Mouse (Mus musculus) testis, adult 2 months (tissue): ENCODE measurements around the gene Cdkl5.

Experiments
- CTCF ChIP-seq: fragments of 200-500 bp; IDR thresholded peaks from 2 replicates; pipeline ENCODE4 v1.5.1; 2012; ENCODE audit warnings: low read depth, mild to moderate bottlenecking, inconsistent platforms, low read length, moderate library complexity; ENCODE audit not compliant: control insufficient read depth, insufficient read depth, insufficient replicate concordance
- POLR2A ChIP-seq: fragments of 200-500 bp; IDR thresholded peaks from 2 replicates; pipeline ENCODE4 v1.6.1; 2012; ENCODE audit warnings: low read depth, mild to moderate bottlenecking, inconsistent platforms, low read length, moderate library complexity; ENCODE audit not compliant: control insufficient read depth

- TF ChIP-seq POLR2A (no peak), CTCF (no peak)
Measured at GRCm38 (mm10) chrX:160930656-160931055, 63.8 kb downstream of the Cdkl5 start.
